Mouse (Mus musculus): ENCODE results near the gene Luc7l2. TPM values are rescaled to one million over a fixed set of nuclear protein-coding genes. Genes with fewer than 3 reads are reported as not detected.

Gene Luc7l2
- polyA plus RNA-seq, 1 experiment from 2014 or later = 47.1 TPM

DNA sequence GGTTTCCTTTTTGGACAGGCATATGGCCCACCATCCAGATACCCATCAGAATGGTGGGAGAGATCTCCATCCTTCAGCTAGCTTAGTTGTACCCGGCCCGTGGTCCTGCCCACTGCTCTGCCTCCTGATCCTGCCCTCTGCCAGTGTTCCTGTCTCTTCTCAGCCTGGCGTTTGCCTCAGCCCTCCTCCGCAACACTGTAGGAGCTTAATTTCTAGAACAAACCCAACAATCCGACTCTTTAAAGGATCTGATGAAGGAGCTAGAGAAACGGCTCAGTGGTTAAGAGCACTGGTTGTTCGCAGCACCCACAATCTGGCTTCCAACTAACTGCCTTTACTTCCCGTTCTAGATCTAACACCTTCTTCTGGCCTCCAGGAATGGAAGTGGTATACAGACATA is 83.3 kb downstream of the Luc7l2 start:
- 84% methylated on average over 8 of the region's 8 CpGs for WGBS
- no peak for ATAC-seq (replicated peaks; ENCODE audit: low FRiP score, low TSS enrichment, low read depth)

DNA sequence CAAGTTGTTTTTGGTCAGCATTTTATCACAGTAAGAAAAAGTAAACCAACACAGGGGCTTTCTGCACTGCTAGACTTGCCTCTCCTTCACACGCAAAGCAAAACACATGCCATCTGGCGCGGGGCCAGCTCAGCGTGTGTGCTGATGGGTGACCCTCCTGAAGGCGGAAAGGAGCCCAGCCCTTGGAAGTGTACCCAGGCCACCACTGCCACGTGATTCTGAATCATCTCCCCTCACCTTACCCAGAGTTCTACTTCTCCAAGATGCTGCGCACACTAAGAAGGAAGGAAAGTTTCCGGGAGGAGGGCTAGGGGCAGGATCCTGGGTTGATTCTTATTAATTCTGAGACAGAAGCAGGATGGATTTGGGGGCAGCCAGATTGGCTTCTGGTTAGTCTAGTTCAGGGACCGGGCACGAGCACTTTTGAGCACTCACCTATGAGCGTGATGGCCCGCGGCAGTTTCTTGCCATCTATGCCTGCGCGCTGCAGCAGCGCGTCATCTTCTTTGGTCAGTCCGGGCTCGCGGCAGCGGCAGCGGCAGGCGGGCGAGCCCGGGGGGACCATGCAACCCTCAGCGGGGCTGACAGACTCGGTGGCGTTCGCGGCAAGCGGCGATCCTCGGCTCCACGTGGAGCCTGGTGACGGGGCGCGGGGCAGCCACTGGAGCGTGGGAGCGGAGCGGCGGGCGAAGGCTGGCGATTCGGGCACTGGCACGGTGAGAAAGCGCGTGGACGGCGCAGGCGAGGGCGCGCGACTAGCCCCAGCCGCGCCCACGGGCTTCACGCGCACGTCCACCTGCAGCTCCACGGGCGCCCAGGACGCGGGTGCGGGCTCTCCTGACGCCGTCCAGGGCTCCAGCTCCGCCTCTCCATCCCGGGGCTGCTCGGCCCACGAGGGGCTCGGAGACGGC is 85.1 kb downstream of the Luc7l2 start:
- Histone ChIP-seq H3K4me3 (ENCODE audit: low read depth, low read length) (peak overlapping the region; percentile 49), H3K27me3 (replicated peaks; ENCODE audit: control insufficient read depth, insufficient read depth, low read length) (peaks cover 76% of the 10 kb centered on the region), H3K36me3 (ENCODE audit: control insufficient read depth, insufficient read depth, low read length) (no peaks in the 10 kb centered on the region), H3K27ac (ENCODE audit: low read depth) (no peak overlapping the region), H3K9me3 (ENCODE audit: control insufficient read depth, low read length) (no peaks in the 10 kb centered on the region), H3K4me2 (ENCODE audit: low read length) (peak overlapping the region; percentile 93), H3K4me1 (replicated peaks; ENCODE audit: control insufficient read depth, insufficient read depth, low read length) (peaks cover 14% of the 10 kb centered on the region; the same call in 1 of the 2 replicates), H3K9ac (ENCODE audit: low read length) (peak overlapping the region; percentile 32)
- DNase-seq (ENCODE audit: low spot score) = peak; percentile 80
- WGBS = under 1% methylated on average over 68 of the region's 72 CpGs
- ATAC-seq (replicated peaks; ENCODE audit: low FRiP score, low TSS enrichment, low read depth) = peak; percentile 78

More for the DNA sequence above, 83.3 kb downstream of the Luc7l2 start:
- Histone ChIP-seq H3K4me3 (ENCODE audit: low read depth, low read length) (no peak overlapping the region), H3K36me3 (ENCODE audit: control insufficient read depth, insufficient read depth, low read length) (no peaks in the 10 kb centered on the region), H3K4me1 (replicated peaks; ENCODE audit: control insufficient read depth, insufficient read depth, low read length) (peaks cover 14% of the 10 kb centered on the region; the same call in 1 of the 2 replicates), H3K9me3 (ENCODE audit: control insufficient read depth, low read length) (no peaks in the 10 kb centered on the region), H3K27ac (ENCODE audit: low read depth) (no peak overlapping the region), H3K27me3 (replicated peaks; ENCODE audit: control insufficient read depth, insufficient read depth, low read length) (peaks cover 59% of the 10 kb centered on the region), H3K9ac (ENCODE audit: low read length) (no peak overlapping the region), H3K4me2 (ENCODE audit: low read length) (no peak overlapping the region)
- DNase-seq (ENCODE audit: low spot score) = no peak

DNA sequence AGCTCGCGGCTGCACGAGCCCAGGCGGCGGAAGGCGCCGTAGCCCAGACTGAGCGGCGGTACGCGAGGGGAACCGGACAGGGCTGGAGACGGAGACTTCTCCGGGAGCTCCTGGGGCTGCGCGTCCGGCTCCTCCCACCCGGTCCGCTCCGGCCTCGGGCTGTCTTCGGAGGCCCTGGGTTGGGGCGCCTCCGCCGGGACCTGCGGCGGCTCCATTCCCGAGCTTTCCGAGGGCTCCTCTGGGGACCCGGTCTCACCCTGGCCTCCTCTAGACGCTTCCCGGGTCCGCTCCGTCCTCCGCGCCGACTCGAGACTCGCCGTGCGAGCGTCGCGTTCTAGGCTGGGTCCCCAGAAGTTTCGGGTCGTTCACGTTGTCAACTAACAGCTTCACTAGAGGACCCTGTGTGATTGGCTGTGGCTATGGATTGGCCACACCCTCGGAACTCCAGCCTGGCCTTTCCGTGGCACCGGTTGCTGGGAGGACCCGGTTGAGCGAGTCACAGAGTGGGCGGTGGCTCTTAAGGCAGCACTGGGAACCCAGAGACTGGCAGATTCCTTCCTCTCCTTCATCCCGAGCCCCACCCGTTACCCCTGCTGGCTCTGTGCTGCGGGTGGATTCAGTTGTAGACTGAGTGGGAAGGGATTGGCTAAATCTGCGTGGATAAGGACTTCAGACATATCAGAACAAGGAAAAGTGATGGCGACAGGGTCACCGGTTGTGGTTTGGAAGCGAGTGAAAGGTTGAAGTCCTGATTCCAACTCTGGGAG is 85.9 kb downstream of the Luc7l2 start, which contains the start of gene Klrg2:
Gene Klrg2, minus strand, starts transcription at position 391 of the 767 bp plus-strand sequence.
- 2% methylated on average over 60 of the region's 60 CpGs for WGBS
- Histone ChIP-seq H3K9ac (ENCODE audit: low read length) (peak within 1 kb of the TSS; percentile 32), H3K4me2 (ENCODE audit: low read length) (peak within 1 kb of the TSS; percentile 93), H3K4me1 (replicated peaks; ENCODE audit: control insufficient read depth, insufficient read depth, low read length) (peaks cover 14% of the 10 kb centered on the region; the same call in 1 of the 2 replicates), H3K4me3 (ENCODE audit: low read depth, low read length) (peak within 1 kb of the TSS; percentile 49), H3K27ac (ENCODE audit: low read depth) (no peak within 1 kb of the TSS), H3K9me3 (ENCODE audit: control insufficient read depth, low read length) (no peaks in the 10 kb centered on the region), H3K36me3 (ENCODE audit: control insufficient read depth, insufficient read depth, low read length) (no peaks in the 10 kb centered on the region), H3K27me3 (replicated peaks; ENCODE audit: control insufficient read depth, insufficient read depth, low read length) (peaks cover 84% of the 10 kb centered on the region)
- peak; percentile 76 for ATAC-seq (replicated peaks; ENCODE audit: low FRiP score, low TSS enrichment, low read depth)
- DNase-seq (ENCODE audit: low spot score) = peak; percentile 78

DNA sequence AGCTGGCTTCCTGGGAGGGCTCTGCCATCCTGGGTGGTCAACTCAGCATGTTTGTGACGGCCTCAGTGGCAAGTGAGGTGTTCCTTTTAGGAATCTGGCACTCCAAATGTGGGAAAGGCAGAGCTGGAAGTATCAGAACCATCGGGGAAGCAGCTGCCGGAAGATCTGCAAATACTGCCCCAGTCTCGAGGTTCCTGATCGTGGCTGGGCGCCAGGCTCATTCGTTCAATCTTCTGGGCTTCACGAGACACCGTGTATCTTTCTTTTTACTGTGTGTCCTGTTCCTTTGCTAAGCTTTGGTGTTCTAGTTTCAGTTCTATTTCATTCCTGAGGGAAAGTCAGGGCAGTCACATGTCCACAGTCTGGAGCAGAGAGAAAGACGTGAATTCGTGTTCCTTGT is 89.3 kb downstream of the Luc7l2 start:
- H3K27ac ChIP-seq (ENCODE audit: low read depth) = no peak overlapping the region
- H3K9ac ChIP-seq (ENCODE audit: low read length) = no peak overlapping the region
- WGBS = 71% methylated on average over 11 of the region's 11 CpGs
- no peak overlapping the region for H3K4me2 ChIP-seq (ENCODE audit: low read length)
- no peaks in the 10 kb centered on the region for H3K36me3 ChIP-seq (ENCODE audit: control insufficient read depth, insufficient read depth, low read length)
- DNase-seq (ENCODE audit: low spot score) (no peak), ATAC-seq (replicated peaks; ENCODE audit: low FRiP score, low TSS enrichment, low read depth) (no peak)
- peaks cover 68% of the 10 kb centered on the region for H3K27me3 ChIP-seq (replicated peaks; ENCODE audit: control insufficient read depth, insufficient read depth, low read length)
- H3K9me3 ChIP-seq (ENCODE audit: control insufficient read depth, low read length) = no peaks in the 10 kb centered on the region
- H3K4me3 ChIP-seq (ENCODE audit: low read depth, low read length) = no peak overlapping the region
- peaks cover 14% of the 10 kb centered on the region; the same call in 1 of the 2 replicates for H3K4me1 ChIP-seq (replicated peaks; ENCODE audit: control insufficient read depth, insufficient read depth, low read length)

DNA sequence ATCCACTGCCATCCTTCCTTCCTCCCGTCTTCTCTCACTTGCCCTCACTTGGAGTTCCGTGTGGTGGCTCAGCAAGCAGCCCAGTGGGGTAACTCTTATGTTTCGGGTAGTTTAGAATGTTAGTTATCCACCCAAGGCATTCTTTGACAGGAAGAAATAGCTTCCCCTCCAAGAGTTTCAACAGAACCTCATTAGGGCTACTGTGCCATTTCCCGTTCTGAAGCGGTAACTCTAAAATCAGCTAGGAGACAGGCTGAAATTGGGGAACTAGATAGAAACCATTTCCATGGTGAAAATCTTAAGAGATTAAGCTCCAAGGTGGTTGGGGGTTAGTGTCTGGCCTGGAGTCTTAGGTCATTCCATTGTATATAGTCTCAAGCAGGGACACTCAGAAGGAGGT is 90.1 kb downstream of the Luc7l2 start:
- peaks cover 10% of the 10 kb centered on the region; the same call in 1 of the 2 replicates for H3K4me1 ChIP-seq (replicated peaks; ENCODE audit: control insufficient read depth, insufficient read depth, low read length)
- 71% methylated on average over 5 of the region's 5 CpGs for WGBS
- H3K9ac ChIP-seq (ENCODE audit: low read length) = no peak overlapping the region
- no peak overlapping the region for H3K4me3 ChIP-seq (ENCODE audit: low read depth, low read length)
- H3K36me3 ChIP-seq (ENCODE audit: control insufficient read depth, insufficient read depth, low read length) = no peaks in the 10 kb centered on the region
- H3K27me3 ChIP-seq (replicated peaks; ENCODE audit: control insufficient read depth, insufficient read depth, low read length) = peaks cover 60% of the 10 kb centered on the region
- H3K4me2 ChIP-seq (ENCODE audit: low read length) = no peak overlapping the region
- no peak for DNase-seq (ENCODE audit: low spot score)
- no peak for ATAC-seq (replicated peaks; ENCODE audit: low FRiP score, low TSS enrichment, low read depth)
- H3K9me3 ChIP-seq (ENCODE audit: control insufficient read depth, low read length) = no peaks in the 10 kb centered on the region
- H3K27ac ChIP-seq (ENCODE audit: low read depth) = no peak overlapping the region

DNA sequence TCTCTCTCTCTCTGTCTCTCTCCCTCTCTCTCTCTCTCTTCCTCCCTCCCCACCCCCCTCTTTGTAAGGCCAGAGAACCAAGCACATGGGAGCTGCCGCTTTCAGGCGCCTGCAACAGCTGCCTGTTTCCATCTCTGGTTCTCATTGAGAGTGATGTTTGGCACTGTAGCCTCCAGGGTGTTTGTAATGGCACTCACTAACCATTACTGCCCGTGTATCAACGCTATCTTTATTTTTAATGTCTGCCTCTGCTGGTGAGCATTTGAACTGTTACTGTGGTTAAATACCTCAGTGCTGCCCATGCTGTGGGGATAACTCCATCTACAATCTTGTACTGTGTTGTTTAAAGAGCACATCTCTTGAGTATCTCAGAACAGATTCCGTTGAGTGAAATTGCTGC is 90.5 kb downstream of the Luc7l2 start:
- Histone ChIP-seq H3K27me3 (replicated peaks; ENCODE audit: control insufficient read depth, insufficient read depth, low read length) (peaks cover 57% of the 10 kb centered on the region), H3K27ac (ENCODE audit: low read depth) (no peak overlapping the region), H3K36me3 (ENCODE audit: control insufficient read depth, insufficient read depth, low read length) (no peaks in the 10 kb centered on the region), H3K4me3 (ENCODE audit: low read depth, low read length) (no peak overlapping the region), H3K9me3 (ENCODE audit: control insufficient read depth, low read length) (no peaks in the 10 kb centered on the region), H3K9ac (ENCODE audit: low read length) (no peak overlapping the region), H3K4me2 (ENCODE audit: low read length) (no peak overlapping the region), H3K4me1 (replicated peaks; ENCODE audit: control insufficient read depth, insufficient read depth, low read length) (peaks cover 7% of the 10 kb centered on the region; the same call in 1 of the 2 replicates)
- no peak for DNase-seq (ENCODE audit: low spot score)
- ATAC-seq (replicated peaks; ENCODE audit: low FRiP score, low TSS enrichment, low read depth) = no peak
- WGBS = 46% methylated on average over 5 of the region's 5 CpGs

DNA sequence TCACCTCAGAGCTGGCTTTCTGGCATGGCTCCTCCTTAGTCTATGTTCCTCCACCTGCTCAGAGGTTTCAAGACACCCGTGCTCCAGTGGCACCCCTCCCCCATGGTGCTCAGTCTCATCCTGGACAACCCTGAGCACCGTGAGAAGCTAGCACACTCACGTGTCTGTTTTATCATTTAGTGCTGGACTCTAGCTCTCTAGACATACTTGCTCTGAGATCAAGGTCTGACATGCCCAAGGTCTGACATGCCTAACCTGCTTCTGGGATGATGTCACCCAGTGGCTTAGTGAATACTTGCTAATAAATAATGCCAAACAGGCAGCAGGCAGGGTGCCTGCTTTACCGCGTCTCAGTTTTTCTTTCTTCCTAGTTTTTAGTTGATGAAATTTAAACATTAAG is 91.5 kb downstream of the Luc7l2 start:
- no peaks in the 10 kb centered on the region for H3K9me3 ChIP-seq (ENCODE audit: control insufficient read depth, low read length)
- no peak overlapping the region for H3K27ac ChIP-seq (ENCODE audit: low read depth)
- H3K4me3 ChIP-seq (ENCODE audit: low read depth, low read length) = no peak overlapping the region
- no peak for DNase-seq (ENCODE audit: low spot score)
- no peak overlapping the region for H3K9ac ChIP-seq (ENCODE audit: low read length)
- H3K27me3 ChIP-seq (replicated peaks; ENCODE audit: control insufficient read depth, insufficient read depth, low read length) = peaks cover 47% of the 10 kb centered on the region
- peaks cover under 1% of the 10 kb centered on the region; the same call in 1 of the 2 replicates for H3K4me1 ChIP-seq (replicated peaks; ENCODE audit: control insufficient read depth, insufficient read depth, low read length)
- H3K36me3 ChIP-seq (ENCODE audit: control insufficient read depth, insufficient read depth, low read length) = no peaks in the 10 kb centered on the region
- H3K4me2 ChIP-seq (ENCODE audit: low read length) = no peak overlapping the region
- peak; percentile 61; the same call in 1 of the 2 replicates for ATAC-seq (replicated peaks; ENCODE audit: low FRiP score, low TSS enrichment, low read depth)
- WGBS = 49% methylated on average over 5 of the region's 5 CpGs

DNA sequence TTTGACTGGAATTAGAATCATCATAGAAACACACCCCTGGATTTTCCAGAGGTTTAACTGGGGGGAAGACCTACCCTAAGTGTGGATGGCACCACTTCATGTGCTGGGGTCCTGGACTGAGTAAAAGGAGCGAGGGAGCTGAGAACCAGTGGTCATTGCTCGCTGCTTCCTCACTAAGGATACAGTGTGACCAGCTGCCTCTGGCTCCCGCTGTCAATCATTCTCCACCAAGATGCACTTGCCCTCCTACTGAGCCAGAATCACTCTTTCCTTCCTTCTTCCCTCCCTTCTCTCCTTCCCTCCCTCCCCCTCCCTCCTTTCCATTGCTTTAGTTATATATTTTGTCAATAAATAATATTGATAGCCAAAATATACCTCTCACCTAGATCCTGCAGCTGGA is 91.9 kb downstream of the Luc7l2 start:
- WGBS = 66% methylated on average over 3 of the region's 3 CpGs
- Histone ChIP-seq H3K36me3 (ENCODE audit: control insufficient read depth, insufficient read depth, low read length) (no peaks in the 10 kb centered on the region), H3K4me3 (ENCODE audit: low read depth, low read length) (no peak overlapping the region), H3K4me2 (ENCODE audit: low read length) (no peak overlapping the region), H3K9ac (ENCODE audit: low read length) (no peak overlapping the region), H3K27ac (ENCODE audit: low read depth) (no peak overlapping the region), H3K9me3 (ENCODE audit: control insufficient read depth, low read length) (no peaks in the 10 kb centered on the region), H3K4me1 (replicated peaks; ENCODE audit: control insufficient read depth, insufficient read depth, low read length) (no peaks in the 10 kb centered on the region), H3K27me3 (replicated peaks; ENCODE audit: control insufficient read depth, insufficient read depth, low read length) (peaks cover 43% of the 10 kb centered on the region)
- DNase-seq (ENCODE audit: low spot score) (no peak), ATAC-seq (replicated peaks; ENCODE audit: low FRiP score, low TSS enrichment, low read depth) (no peak)

All from intestine, embryonic 14.5 days (tissue).